Mouse (Mus musculus): ENCODE data around the gene Map1s. TPM values are rescaled to one million over a fixed set of nuclear protein-coding genes. Genes with fewer than 3 reads are reported as not detected.

Map1s gene
- total RNA-seq (2021): 10 to 100 TPM; 45.4 to 48.9 TPM
- long read RNA-seq, experiment 1, transcript Map1s-201 (7 exons, 3,314 nt): major isoform, 22 of 37 reads
- long read RNA-seq, experiment 1, partial matches to known transcripts: 11 of 37 reads
- long read RNA-seq, experiment 1, other reads (novel, unspliced or antisense): 4 of 37 reads
- long read RNA-seq, experiment 2, full-length matches to known transcripts: 29 of 60 reads
- long read RNA-seq, experiment 2, partial matches to known transcripts: 21 of 60 reads
- long read RNA-seq, experiment 2, other reads (novel, unspliced or antisense): 10 of 60 reads

- peak; percentile 50 to 56 for DNase-seq (ENCODE audit: low spot score in 2 of 2)
These were observed at the start of gene Map1s for GRCm38 (mm10) chr8:70905831-70906736. Map1s (plus strand) TSS chr8:70905932.

DNA sequence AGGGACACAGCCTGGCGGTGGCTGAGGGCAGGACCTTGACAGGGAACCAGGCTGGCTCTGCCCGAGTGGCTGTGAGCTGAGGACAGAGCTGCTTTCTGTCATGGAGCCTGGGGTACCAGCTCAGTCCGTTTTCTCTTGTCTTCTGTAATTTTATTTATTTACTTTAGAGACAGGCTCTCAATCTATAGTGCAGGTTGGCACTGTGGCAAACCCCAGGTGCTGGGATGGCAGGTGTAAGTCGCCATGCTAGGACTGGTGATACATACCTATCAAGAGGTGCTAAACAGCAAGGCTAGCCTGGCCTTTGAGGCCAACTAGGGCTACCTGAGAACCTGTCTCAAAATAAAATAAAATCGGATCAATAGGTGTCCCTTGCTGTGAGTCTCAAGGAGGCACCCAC, 49.7 kb upstream of the Map1s start:
- no peak for DNase-seq (ENCODE audit: low spot score in 2 of 2)

- no peak for DNase-seq (ENCODE audit: low spot score in 2 of 2)
These were observed 49.1 kb upstream of the Map1s start for GRCm38 (mm10) chr8:70856541-70857197.

GRCm38 (mm10) chr8:70857516-70857915, 48.2 kb upstream of the Map1s start:
- DNase-seq (ENCODE audit: low spot score in 2 of 2): no peak

DNA sequence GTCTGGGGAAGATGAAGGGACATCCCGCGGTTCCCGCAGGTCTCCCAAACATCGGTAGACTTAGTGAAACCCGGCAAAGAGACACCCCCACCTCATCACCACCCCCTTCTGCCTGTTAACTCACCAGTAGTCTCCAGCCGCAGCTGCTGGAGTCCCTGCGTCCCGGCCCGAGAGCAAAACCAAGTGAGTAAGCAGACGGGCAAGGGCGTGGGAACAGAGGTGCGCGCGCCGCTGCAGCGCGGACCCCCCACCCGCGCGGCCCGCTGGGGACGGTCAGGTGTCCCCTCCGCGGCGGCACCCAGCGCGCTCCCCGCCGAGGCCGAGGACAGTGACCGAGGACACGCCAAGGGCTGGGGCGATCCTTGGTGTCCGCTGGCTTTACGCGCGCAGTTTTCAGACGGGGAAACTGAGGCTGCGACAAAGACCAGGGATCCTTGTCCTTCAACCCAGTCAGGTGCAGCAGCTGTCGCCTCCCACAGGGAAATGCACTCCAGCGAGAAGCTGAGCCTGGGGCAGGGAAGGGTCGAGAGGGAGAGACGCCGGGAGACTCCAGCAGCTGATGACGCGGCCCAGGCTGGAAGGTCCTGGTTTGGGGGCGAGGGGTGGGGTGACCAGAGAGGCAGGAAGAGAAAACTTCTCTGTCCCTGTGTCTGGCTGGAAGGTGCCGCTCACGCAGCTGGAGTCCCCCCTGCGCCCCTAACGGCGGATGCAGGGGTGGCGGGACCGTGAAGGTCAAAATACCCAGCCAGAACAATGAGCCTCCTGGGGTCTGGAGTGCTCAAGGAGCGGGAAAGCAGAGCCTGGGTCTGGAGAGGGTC, 42.7 kb upstream of the Map1s start, which contains the start of gene Kcnn1:
TSS of gene Kcnn1 (minus strand) at position 435 of the 818 bp plus-strand sequence.
- no peak for DNase-seq (ENCODE audit: low spot score in 2 of 2)

- no peak for DNase-seq (ENCODE audit: low spot score in 2 of 2)
These were observed 41.6 kb upstream of the Map1s start for GRCm38 (mm10) chr8:70863956-70864711.

- no peak for DNase-seq (ENCODE audit: low spot score in 2 of 2)
These were observed 41.0 kb upstream of the Map1s start for GRCm38 (mm10) chr8:70864712-70865221.

- DNase-seq (ENCODE audit: low spot score in 2 of 2): peak; percentile 92 to 98
These were observed 40.3 kb upstream of the Map1s start for GRCm38 (mm10) chr8:70865350-70866000.

GRCm38 (mm10) chr8:70866001-70866520, 39.7 kb upstream of the Map1s start:
- no peak for DNase-seq (ENCODE audit: low spot score in 2 of 2)

GRCm38 (mm10) chr8:70866566-70866965, 39.2 kb upstream of the Map1s start:
- no peak for DNase-seq (ENCODE audit: low spot score in 2 of 2)

DNA sequence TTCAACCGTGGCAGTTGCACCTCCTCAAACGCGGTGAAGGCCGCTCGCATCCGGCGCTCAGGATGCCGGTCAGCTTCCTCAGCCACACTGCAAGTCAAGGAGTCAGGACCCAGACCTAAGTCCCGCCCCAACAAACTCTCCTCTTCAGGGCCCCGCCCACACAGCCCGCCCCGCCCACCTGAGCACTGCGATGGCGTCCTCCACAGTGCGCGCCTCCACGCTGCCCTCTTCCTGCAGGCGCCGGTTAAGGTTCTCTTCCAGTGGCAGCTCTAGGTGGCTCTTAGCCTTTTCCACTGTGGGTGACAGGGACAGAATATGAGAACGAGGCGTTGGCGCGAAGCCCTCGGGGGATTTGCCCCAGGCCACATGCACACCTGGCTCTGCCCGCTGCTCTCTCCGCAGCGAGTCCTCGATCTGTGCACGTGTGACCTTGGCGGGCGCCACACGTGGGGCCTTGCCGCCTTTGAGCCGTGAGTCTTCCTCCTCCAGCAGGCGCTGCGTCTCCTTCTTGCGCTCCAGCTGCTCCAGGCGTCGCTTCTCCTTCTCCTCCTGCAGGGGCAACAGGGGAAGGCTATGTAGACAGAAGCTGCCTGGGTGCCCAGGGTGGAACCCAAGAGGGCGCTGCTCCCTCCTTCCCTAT, 37.1 kb upstream of the Map1s start:
- no peak for DNase-seq (ENCODE audit: low spot score in 2 of 2)

DNA sequence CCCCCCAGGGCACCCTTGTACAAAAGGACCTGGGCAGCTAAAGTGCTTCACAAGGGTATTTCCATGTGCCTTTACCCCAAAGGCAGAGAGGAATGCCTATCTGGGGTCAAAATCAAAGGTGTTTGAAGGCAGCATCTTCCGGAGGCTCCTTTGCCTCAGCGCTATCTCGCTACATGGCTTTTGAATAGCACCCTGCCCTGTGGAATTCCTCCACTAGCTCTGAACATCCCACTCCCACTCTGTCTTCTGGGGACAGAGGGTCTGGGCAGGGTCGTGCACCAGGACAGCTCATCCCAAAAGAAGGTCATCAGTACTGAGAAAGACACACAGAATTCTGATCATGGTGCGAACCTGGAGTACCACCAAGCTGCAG, 36.5 kb upstream of the Map1s start:
- DNase-seq (ENCODE audit: low spot score in 2 of 2): no peak

DNA sequence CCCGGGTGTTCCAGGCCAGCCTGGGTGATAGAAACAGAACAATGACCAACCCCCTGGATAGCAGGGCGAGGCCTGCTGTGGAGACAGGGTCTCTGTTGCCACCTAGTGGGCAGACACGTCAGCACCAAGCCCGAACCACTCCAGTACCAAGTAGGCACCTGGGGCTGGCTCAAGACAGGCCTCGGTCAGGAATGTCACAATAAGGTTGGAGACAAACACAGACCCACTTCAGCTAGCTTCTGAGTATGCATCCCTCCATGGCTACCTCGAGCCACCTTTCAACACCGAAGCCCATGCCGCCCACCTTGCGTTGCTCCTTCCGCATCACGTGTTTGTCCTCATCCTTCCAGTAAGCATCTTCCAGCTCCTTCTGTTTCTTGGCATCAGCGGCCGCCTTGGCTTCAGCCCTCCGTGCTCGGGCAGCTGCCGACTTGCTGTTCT, 36.1 kb upstream of the Map1s start:
- DNase-seq (ENCODE audit: low spot score in 2 of 2): peak in 1 of 2 experiments; percentile 54

- DNase-seq (ENCODE audit: low spot score in 2 of 2): no peak
These were observed 34.4 kb upstream of the Map1s start for GRCm38 (mm10) chr8:70871195-70871807.

- no peak for DNase-seq (ENCODE audit: low spot score in 2 of 2)
These were observed 32.9 kb upstream of the Map1s start for GRCm38 (mm10) chr8:70872643-70873363.

DNA sequence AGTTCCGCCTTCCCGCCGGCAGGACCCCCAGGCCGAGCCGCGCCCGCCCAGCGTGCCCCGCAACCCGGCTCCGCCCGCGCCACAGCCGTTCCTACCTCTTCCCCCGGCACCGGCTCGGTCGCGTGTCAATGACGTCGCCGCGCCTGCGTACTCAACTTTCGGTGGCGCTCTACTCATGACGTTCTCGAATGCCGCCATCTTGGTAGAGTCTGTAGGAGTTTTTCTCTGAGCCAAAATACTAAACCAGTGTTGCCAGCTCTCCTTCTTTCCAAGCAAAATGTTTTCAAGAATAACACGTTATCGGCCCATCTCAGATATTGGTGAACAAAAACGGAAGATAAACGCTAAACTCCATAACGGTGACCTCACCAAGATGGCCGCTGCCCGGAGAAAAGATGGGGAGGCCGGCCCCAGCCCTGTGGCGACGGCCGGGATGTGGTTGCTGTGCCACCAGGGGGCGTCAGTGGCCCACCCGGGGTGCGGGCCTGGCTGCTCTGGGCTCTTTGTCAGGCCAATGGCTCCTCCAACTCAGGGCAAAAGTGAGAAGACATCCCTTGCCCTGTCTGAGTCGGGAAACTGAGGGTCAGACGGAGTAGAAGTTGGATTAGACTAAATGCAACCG, 32.3 kb upstream of the Map1s start, which contains the start of gene Ccdc124:
TSS of gene Ccdc124 (minus strand) at position 572 of the 622 bp plus-strand sequence.
- peak; percentile 92 to 97 for DNase-seq (ENCODE audit: low spot score in 2 of 2)

DNA sequence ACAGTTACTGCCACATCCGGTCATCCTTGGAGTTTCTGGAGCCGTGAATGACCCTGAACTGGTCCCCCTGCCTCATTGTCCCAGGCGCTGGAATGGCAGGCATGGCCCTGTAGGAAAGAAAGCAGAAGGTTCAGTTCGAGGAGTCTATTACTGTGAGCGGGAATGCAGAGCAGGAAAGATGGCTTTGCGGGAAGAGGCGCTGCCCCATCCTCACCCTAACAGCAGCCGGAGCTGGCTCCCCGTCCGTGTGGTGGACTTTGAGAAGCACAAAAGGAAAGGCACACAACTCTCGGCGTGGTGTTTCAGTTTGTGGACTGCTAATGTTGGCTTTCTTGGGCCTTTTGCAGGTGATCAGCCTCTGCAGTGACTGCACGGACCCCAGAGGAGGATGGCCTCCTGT, 31.3 kb upstream of the Map1s start:
- no peak for DNase-seq (ENCODE audit: low spot score in 2 of 2)
